Mouse (Mus musculus) frontal cortex, adult 2 months (tissue): ENCODE data around the gene Kcnq1. TPM values are rescaled to one million over a fixed set of nuclear protein-coding genes. Genes with fewer than 3 reads are reported as not detected.

ENCODE experiments used
- DNase-seq, 2 experiments: peaks; one replicate each; pipeline ENCODE4 v3.0.0; 2022; ENCODE audit warnings: low spot score in 1 of 2; ENCODE audit errors: extremely low spot score in 1 of 2
- polyA plus RNA-seq: library from polyadenylated mRNA; depleted of rRNA; stranded (reverse); fragments of >200 nt; gene quantifications from 2 replicates; pipeline ENCODE4 v1.2.3, GENCODE M21; 2012

Gene Kcnq1
- polyA plus RNA-seq, 1 experiment, result 1.4 TPM

- no peak for DNase-seq
These were observed 17.9 kb downstream of the Kcnq1 start for GRCm38 (mm10) chr7:143123876-143124669.

GRCm38 (mm10) chr7:143124902-143125301 lies 18.7 kb downstream of the Kcnq1 start:
- no peak for DNase-seq

GRCm38 (mm10) chr7:143132815-143133214 lies 26.7 kb downstream of the Kcnq1 start:
- no peak for DNase-seq

GRCm38 (mm10) chr7:143136125-143136524 lies 30.0 kb downstream of the Kcnq1 start:
- DNase-seq, result no peak

- DNase-seq, result no peak
These were observed 30.4 kb downstream of the Kcnq1 start for GRCm38 (mm10) chr7:143136561-143136960.

GRCm38 (mm10) chr7:143138789-143139188 lies 32.6 kb downstream of the Kcnq1 start:
- DNase-seq, result peak; percentile 8 to 71

- DNase-seq, result no peak
These were observed 33.8 kb downstream of the Kcnq1 start for GRCm38 (mm10) chr7:143139932-143140331.

- DNase-seq, result no peak
These were observed 36.5 kb downstream of the Kcnq1 start for GRCm38 (mm10) chr7:143142680-143143079.

GRCm38 (mm10) chr7:143147015-143147414 lies 40.9 kb downstream of the Kcnq1 start:
- DNase-seq, result no peak

- peak in 1 of 2 experiments; percentile 70 for DNase-seq
These were observed 45.0 kb downstream of the Kcnq1 start for GRCm38 (mm10) chr7:143151171-143151570.

GRCm38 (mm10) chr7:143152350-143152749 lies 46.2 kb downstream of the Kcnq1 start:
- DNase-seq, result peak in 1 of 2 experiments; percentile 16

GRCm38 (mm10) chr7:143153915-143154373 lies 47.8 kb downstream of the Kcnq1 start:
- peak; percentile 28 to 89 for DNase-seq

GRCm38 (mm10) chr7:143154458-143154871 lies 48.3 kb downstream of the Kcnq1 start:
- no peak for DNase-seq

GRCm38 (mm10) chr7:143155257-143155656 lies 49.1 kb downstream of the Kcnq1 start:
- DNase-seq, result no peak

GRCm38 (mm10) chr7:143158690-143159425 lies 52.7 kb downstream of the Kcnq1 start:
- no peak for DNase-seq

GRCm38 (mm10) chr7:143159446-143159845 lies 53.3 kb downstream of the Kcnq1 start:
- no peak for DNase-seq

GRCm38 (mm10) chr7:143160057-143160456 lies 53.9 kb downstream of the Kcnq1 start:
- no peak for DNase-seq

GRCm38 (mm10) chr7:143162051-143162450 lies 55.9 kb downstream of the Kcnq1 start:
- no peak for DNase-seq

- no peak for DNase-seq
These were observed 57.9 kb downstream of the Kcnq1 start for GRCm38 (mm10) chr7:143164074-143164473.

GRCm38 (mm10) chr7:143165687-143166265 lies 59.6 kb downstream of the Kcnq1 start:
- DNase-seq, result no peak

- no peak for DNase-seq
These were observed 61.1 kb downstream of the Kcnq1 start for GRCm38 (mm10) chr7:143167275-143167674.
